Mouse (Mus musculus) large intestine, adult 2 months (tissue): ENCODE data around the gene Camk2g. TPM values are rescaled to one million over a fixed set of nuclear protein-coding genes. Genes with fewer than 3 reads are reported as not detected.
A peak's percentile ranks its signal among the peaks of the same experiment; 100 is the strongest.

Experiments
- DNase-seq: peaks from one replicate; pipeline ENCODE4 v3.0.0-alpha.2; 2012; ENCODE audit warnings: low read depth, low spot score
- WGBS: fragments of 180-500 bp; shearing (Covaris S2); methylation state at CpG from one replicate; pipeline ENCODE4 v1.1.7; 2018; 5-methylcytosine and 5-hydroxymethylcytosine counted together
- polyA plus RNA-seq: library from polyadenylated mRNA; depleted of rRNA; stranded (reverse); fragments of >200 nt; gene quantifications from 2 replicates; pipeline ENCODE4 v1.2.3, GENCODE M21; 2012; rRNA removed

Gene Camk2g
- polyA plus RNA-seq, result 11.4 and 14.7 TPM in 2 replicates

DNA sequence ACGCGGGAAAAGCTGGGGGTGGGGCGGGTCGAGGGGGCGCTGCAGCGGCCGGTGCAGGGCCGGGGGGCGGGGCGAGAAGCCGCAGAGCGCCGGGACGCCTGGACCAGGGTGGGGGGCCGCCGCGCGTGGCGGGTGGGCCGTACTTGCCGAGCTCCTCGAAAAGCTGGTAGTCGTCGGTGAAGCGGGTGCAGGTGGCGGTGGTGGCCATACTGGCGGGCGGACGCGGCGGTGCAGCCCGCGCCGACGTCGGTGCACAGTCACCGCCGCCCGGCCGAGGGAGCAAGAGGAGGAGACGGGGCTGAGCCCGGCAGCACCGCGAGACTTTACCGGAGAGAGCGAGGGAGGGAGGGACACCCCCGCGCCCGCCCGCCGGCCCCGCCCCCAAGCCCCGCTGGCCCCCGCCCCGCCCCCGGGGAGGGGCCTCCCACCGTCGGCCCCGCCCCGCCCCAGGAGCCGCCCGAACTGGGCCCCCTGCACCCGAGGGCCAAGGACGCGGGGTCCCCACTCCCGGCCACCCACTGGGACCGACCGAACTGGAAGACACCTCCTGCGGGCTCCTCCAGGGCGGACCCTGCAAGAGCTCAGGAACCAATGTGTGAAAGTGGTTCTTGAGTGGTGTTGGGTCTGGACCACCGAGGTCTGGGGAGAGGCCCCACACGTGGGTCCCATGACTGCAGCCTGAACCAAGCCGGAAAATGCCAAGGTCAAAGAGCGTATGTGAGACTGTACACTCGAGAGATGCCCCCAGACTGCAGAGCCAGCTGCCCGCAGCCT, at the start of gene Camk2g:
Camk2g (minus strand) TSS at position 331 of the 774 bp plus-strand sequence.
- 1% methylated on average over 43 of the region's 76 CpGs for WGBS
- DNase-seq, result peak; percentile 35

DNA sequence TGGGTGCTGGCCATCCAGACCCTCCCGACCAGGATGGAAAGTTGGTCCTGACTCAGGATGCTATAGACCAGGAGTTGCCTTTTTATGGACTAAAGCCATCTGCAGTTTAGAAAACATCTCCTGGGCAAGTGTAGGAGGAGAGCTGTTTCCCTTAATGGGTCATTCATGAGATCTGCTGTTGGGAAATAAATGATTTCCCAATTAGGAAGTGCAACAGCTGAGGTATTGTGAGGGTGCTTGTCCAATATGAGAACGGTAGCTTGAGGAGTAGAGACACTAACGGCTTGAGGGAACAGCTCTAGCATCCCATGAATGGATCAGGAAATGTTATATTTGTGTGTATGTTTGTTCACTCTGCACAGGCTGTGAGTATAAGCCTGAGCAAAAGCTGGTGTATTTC, 48.7 kb upstream of the Camk2g start:
- no peak for DNase-seq

DNA sequence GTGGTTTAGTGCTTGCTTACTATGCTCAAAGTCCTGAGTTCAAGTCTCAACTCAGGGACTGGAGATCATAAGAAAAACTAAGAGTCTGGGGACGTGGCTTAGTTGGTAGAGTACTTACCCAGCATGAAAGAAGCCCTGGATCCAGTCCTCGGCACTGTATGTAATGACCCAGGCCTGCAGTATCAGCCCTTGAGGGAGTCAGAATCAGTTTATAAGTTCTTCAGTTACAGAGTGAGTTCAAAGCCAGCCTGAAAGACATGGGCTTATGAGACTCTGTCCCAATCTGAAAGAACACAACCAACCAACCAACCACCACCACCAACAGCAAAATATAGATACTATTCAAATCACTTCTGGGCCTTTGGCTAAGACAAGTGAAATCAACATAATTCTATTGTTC, 47.6 kb upstream of the Camk2g start:
- 77% methylated on average over 2 of the region's 2 CpGs for WGBS
- DNase-seq, result no peak

More for the DNA sequence above, 48.7 kb upstream of the Camk2g start:
- 70% methylated on average over 3 of the region's 3 CpGs for WGBS

DNA sequence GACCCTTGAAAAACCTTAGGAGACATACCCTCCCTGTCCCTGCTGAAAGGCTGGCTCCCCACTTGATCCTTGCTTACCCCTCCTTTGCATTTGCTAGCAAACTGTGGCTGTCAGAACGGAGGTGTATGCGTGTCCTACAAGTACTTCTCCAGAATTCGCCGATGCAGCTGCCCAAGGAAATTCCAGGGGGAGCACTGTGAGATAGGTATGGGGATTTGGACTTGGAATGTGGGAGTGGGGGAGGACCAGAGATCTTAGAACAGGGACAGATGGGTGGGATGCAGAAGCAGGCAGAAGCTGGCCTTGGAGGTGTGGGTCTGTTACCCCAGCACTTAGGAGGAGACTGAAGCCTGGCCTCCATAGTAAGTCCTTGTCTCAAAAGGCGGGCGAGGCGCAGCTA, 43.8 kb upstream of the Camk2g start:
- 78% methylated on average over 7 of the region's 7 CpGs for WGBS
- no peak for DNase-seq

DNA sequence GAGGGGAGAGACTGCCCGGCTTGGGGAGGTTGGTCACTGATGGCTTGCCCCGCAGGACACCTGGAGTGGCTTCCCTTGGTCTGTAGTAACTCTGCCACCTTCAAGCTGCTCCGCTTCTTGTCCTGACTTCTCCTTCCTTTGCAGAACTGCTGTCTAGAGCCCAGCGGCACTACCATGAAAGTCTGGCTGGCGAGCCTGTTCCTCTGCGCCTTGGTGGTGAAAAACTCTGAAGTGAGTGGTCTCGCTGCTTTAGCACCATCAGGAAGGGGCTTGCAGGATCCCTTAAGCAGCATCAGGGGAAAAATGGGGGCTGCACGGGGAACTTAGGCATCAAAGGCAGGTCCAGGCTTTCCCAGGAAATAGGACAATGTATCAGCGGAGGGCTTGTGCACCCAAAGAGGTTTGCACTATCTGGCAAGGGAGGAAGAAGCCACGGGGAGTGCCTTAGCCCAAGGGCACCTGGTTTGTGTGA, 43.1 kb upstream of the Camk2g start:
- 13% methylated on average over 10 of the region's 10 CpGs for WGBS
- DNase-seq, result no peak

DNA sequence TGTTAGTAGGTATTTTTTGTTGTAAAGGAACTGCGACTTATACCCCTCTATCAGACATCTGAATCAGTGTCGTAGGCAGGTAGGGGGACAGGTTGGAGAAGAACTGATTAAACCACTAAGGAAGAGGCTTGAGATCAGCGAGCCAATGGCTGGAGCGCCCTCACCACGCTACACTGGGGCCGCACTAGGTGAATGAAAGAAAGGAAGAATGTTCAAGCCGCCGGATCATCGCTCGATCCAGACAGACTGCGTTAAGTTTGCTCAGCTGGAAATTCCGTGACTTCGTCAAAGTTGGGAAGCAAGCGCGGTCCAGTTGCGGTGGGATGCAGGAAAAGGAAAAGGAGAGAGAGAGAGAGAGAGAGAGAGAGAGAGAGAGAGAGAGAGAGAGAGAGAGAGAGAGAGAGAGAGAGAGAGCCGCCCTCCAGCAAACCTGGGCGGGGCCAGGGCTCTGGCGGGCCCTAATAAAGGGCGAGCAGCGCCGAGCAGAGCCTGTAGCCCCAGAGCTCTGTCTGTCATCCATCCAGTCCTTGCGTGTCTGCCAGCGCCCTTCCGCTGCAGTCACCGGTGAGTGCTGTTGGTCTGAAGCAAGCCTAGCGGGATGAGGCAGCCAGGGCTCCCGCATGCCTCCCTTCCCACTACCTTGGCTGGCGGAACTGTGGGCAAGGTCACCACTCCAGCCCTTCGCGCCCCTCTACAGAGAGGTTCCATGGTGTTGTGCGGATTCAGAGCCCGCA, 42.5 kb upstream of the Camk2g start, which contains the start of gene Plau:
Plau (plus strand) TSS at position 490 of the 734 bp plus-strand sequence.
- WGBS, result 2% methylated on average over 33 of the region's 33 CpGs

DNA sequence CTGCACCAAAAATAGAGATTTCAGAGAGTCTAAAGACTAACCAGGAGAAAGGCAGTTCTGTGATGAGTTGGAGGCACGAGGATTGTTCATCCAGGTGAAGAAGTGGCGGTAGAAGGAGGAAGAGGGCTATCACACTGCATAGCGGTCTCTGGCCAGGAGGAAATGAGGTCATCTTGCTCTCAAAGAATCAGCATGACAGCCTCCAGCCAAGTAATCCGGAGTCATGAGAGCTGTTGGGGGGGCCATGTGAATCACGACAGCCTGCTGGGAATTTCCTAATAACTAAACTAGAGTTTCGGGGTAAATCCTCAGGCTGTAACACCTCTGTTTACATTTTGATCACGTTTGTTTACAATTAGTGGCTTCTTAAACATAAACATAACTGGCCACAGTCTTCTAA, 40.2 kb upstream of the Camk2g start:
- no peak for DNase-seq

More for the DNA sequence above, 42.5 kb upstream of the Camk2g start, which contains the start of gene Plau:
- DNase-seq, result peak; percentile 8

DNA sequence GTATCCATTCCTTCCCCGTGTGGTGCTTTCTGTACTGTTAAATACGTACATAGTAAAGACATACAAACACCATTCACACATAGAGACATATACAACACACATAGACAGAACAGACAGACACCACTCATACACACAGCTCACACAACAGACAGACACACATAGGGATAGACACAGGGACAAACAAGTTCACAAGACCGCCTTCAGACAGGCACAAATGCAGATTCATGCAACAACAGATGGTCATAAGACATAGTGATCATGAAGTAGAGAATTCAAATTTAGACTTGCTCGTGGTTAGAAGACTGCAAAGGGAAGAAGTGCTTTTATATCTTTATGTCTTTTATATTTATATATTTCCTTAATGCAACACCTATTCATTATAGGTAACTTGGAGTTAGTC, 39.6 kb upstream of the Camk2g start:
- no peak for DNase-seq
- WGBS, result 77% methylated on average over 4 of the region's 4 CpGs

More for the DNA sequence above, 40.2 kb upstream of the Camk2g start:
- 41% methylated on average over 7 of the region's 7 CpGs for WGBS

DNA sequence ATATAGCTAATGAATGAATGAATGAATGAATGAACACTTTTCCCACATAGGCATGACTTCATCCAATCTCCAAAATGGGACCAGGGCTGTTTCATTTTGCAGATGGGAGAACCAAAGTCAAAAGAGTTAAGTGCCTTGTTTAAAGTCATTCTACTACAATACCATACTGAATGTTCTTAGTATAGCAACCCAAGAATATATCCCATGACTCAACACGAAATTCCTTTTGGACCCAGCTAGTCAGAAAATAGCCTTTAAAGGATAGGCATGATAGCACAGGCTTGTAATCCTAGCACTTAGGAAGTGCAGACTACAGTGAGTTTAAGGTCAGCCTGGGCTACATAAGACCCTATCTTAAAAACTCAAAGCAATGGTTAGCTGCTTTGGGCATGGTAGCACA, 38.0 kb upstream of the Camk2g start:
- DNase-seq, result no peak
- WGBS, result 76% methylated on average over 1 of the region's 1 CpGs

DNA sequence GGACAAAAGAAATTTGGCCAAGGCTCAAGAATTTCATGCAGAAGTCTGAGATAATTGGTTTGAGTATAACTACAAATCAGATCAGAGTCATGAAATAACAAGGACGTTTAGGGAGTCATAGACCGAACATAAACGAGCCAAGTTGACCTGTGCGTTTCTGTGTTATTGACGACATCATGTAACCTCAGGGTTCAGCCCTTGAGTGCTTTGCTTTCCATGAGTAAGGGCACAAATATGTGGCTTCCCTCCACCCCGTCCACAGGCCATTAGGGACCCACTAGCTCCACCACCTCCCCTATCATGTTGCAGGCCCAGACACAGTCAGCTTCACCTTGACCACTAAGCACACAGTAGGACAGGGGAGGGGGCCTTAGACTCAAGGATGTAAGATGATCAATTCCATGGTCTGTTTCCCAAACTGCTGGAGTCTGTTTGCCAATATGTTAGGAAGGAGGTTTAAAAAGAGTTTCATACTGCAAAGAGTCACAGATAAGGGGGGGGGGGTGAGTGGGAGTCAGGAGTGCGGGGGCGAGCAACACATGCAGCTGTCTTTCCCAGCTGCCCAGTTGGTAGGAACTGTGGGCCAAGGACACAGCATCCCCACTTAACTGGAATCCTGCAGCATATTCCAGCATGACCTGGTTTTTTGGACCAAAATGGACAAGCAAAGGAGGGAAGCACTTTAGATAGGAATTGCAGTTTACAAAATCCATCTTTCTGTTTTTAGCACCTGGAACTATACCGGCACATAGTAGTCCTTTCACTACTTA, 37.4 kb upstream of the Camk2g start:
- WGBS, result 68% methylated on average over 9 of the region's 9 CpGs
- DNase-seq, result no peak

DNA sequence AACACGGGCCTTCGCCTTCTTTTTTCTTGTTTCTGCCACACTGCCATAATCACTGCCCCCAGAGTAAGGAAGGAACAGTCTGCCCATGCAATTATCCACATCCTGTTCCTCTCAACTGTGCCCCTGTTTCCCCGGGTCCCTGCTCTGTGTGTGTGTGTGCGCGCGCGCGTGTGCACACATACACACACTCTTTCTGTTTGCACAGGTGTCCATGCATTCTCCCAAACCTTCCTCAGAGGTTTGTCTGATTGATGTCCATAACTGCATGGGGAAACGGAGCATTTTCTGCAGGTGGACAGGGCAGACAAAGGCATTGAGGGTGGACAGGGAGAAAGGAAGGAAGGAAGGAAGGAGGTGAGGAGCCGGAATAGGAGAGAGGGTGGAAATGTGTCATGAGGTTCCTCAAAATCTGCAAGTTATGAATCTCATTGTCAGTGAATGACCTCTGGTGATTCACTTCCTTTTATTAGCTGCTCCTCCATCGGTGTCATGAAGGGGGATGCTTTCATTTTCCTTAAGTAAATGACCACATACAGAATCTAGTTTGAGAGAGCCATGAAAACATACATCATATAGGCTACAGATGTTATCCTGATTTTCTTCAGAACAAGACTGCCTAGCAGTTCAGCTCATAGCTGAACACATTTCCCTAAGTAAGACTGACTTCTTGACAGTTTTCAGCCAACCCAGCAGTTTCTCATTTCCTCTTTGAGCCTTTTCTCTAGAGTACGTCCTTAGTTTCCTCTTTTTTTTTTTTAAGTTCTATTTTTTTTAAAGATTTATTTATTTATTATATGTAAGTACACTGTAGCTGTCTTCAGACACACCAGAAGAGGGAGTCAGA, 35.9 kb upstream of the Camk2g start:
- 38% methylated on average over 12 of the region's 12 CpGs for WGBS
- no peak for DNase-seq

DNA sequence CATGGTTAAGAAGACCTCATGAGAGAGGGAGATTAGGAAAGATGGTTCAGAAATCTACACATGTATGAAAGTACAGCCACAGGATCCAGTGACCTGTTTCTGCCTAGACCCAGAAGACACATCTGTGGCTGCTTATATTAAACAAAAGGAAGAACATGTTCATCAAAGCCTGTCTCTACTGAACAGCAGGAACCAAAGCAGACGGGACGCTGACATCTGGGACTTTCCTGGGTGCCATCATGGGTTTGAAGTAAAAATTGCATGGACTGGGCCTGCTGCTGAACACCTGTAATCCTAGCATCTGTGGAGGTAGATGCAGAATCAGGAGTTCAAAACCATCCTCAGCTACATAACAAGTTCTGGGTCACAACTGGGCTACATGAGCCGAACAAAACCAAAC, 34.6 kb upstream of the Camk2g start:
- 79% methylated on average over 3 of the region's 3 CpGs for WGBS
- DNase-seq, result no peak

DNA sequence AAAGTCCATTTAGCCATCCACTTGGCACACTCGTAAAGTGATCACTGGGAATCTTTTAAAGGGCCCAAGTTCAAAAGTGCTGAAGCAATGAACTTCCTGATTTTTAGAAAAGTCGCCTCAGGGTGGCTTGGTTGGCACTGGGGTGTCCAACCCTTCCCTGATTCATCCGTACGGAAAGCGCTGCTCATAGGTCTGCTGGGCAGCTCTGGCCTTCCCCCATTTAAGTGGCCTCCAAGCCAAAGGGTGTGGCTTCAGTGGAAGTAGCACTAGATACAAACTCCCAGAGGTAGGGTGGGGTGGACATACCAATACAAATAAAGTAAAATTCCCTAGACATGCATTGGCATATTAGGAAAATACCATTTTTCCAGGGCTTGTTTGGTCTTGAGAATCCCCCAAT, 33.6 kb upstream of the Camk2g start:
- no peak for DNase-seq
- 57% methylated on average over 5 of the region's 5 CpGs for WGBS

DNA sequence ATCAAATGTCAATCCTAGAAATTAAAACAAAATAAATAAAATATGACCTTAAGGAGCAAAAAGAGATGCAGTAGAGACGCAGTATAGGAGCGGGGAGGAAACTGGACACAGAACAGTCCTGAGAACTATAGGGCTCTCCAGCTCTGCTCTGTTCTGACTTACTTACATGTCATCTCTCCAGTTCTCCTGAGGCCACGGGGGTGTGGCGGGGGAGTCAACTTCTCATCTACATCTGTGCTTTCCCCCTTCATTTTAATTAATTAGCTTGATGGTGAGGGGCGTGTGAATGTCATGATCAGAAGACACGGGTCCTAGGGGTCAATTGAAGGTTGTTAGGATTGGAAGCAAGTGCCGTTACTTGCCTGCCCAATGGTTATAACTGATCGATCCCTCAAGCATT, 33.2 kb upstream of the Camk2g start:
- DNase-seq, result no peak
- 83% methylated on average over 8 of the region's 8 CpGs for WGBS

DNA sequence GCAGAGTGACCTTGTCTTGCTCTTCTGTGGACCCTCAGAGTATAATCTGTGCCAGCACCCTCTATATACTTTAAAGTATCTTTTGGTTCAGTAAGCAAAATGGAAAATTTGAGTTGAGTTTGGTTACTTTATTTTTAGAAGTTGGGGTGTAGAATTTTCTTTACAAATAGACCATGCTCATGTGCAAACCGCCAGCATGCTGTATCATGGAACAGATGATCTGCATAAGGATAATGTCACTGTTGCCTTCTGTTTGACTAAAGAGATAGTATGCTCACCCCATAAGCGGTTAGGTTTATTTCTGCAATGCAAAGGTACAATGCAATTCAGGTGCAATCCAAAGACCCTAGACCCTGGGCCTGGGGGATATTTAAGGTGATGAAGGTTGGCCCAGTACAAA, 31.6 kb upstream of the Camk2g start:
- WGBS, result 91% methylated on average over 2 of the region's 2 CpGs
- DNase-seq, result no peak

DNA sequence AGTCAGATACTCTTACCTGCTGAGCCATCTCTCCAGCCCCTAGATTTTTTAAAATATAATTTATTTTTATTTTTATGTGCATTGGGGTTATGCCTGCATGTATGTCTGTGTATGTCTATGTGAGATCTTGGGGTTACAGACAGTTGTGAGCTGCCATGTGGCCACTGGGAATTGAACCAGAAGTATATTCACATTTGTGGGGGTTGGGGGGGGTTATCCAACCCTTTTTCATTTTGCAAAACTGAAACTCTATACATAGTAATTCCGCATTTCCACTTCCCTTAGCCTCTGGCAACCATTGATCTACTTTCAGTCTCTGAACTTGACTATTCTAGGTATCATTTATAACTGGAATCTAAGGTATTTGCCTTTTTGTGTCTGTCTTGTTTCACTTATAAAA, 30.6 kb upstream of the Camk2g start:
- no peak for DNase-seq
- 83% methylated on average over 1 of the region's 1 CpGs for WGBS

DNA sequence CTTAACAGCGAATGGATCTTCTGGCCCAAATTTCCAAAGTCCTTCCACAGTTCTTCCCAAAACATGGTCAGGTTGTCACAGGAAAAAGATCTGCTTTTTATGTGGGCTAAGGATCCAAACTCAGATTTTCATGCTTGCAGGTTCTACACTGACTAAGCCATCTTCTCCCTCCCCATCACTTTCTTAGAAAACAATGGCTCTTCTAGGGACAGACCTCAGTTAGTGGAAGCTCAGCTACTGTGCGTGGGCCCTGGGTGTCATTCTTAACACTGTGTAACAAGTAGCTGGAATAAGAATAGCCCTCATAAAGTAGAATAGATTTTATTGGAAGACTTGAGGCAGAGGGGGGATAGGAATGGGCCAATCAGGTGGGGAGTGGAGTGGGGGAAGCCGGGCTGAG, 21.6 kb upstream of the Camk2g start:
- 76% methylated on average over 3 of the region's 3 CpGs for WGBS
- no peak for DNase-seq

DNA sequence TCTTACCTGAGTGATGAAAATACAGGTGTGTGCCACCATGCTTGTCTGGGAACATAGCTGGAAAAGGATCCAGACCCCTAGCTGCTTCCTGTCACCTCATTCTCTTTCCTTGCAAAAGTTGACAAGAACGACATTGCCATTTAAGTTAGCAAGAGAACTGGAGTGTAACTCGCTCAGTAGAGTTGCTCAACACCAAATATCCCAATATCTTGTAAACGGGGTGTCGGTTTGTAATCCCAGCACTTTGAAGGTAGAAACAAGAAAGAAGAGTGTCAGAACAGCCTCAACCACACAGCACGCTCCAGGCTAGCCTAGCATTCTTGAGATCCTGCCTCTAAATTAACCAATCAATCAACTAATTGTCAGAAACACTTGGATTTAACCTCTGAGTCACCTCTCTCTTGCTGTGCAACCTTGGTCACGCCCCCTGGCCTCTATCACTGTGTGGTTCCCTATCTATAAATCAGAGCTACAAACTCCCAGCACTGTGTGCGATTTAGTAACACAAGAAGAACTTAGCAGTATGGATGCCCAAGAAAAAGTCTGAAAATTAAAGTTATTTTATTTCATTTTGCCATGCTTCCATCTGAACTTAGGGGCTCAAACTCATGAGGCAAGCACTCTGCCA, 18.0 kb upstream of the Camk2g start:
- 74% methylated on average over 7 of the region's 7 CpGs for WGBS
- DNase-seq, result no peak

DNA sequence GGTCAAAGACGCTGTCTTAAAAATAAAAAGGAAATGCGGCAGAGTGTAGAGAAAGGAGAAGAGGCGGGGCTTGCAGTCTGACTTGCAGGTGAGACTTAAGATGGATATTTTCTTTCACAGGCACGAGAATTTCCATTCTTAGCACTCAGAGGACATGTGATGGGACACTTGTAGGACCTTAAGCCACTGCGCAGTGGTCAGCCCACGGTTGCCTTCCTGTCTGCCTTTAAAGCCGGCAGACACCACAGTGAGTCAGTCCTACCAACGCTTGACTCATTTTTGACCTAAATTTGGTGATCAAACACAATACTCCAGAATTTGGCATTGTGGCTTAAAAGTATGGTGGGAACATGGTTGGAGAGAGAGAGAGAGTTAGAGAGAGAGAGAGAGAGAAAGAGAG, 17.3 kb upstream of the Camk2g start:
- 79% methylated on average over 8 of the region's 8 CpGs for WGBS
- DNase-seq, result no peak
